Mouse (Mus musculus) left cerebral cortex, postnatal 10 days (tissue): ENCODE measurements around the gene Tmem239. TPM values are rescaled to one million over a fixed set of nuclear protein-coding genes. Genes with fewer than 3 reads are reported as not detected.
A peak's percentile ranks its signal among the peaks of the same experiment; 100 is the strongest.

ENCODE experiments used
- DNase-seq, 2 experiments: peaks; one replicate each; pipeline ENCODE4 v3.0.0; 2021 to 2022; ENCODE audit warnings: low spot score in 2 of 2, mixed read lengths in 1 of 2; ENCODE audit errors: extremely low spot score in 1 of 2
- intact Hi-C: fragments of 180-260 bp; cut with DNase I; formaldehyde crosslinking; loops from one replicate; pipeline ENCODE4 v1.15.1; 2025
- total RNA-seq, 2 experiments: library from RNA; stranded (reverse); gene quantifications; 2 replicates each; pipeline ENCODE4 v1.2.3; 2021

Tmem239 gene
- total RNA-seq, 2 experiments from 2014 or later: not detected

GRCm38 (mm10) chr2:130404939-130405338 lies 1.3 kb upstream of the Tmem239 start, which contains the start of the genes Gm28372 and 1700020A23Rik:
TSS of gene Gm28372 (plus strand) at chr2:130405239.
TSS of gene 1700020A23Rik (plus strand) at chr2:130405259.
- intact Hi-C loops: no loop called here
- DNase-seq: no peak

GRCm38 (mm10) chr2:130408194-130408593 lies 1.9 kb downstream of the Tmem239 start:
- no peak for DNase-seq
- intact Hi-C loops: no loop called here

- DNase-seq: peak; percentile 61 to 84
- intact Hi-C loops: loop anchor here (5.0 kb wide), 1 partner anchor 120 kb away; no protein-coding TSS in a partner anchor
These were observed 5.5 kb downstream of the Tmem239 start for GRCm38 (mm10) chr2:130411558-130412495.

GRCm38 (mm10) chr2:130412775-130413174 lies 6.5 kb downstream of the Tmem239 start:
- intact Hi-C loops: loop anchor here (5.0 kb wide), 1 partner anchor 120 kb away; no protein-coding TSS in a partner anchor
- no peak for DNase-seq

- intact Hi-C loops: loop anchor here (5.0 kb wide), 1 partner anchor 122 kb away; no protein-coding TSS in a partner anchor
- no peak for DNase-seq
These were observed 8.0 kb downstream of the Tmem239 start for GRCm38 (mm10) chr2:130414094-130414856.

- intact Hi-C loops: no loop called here
These were observed 15.7 kb downstream of the Tmem239 start for GRCm38 (mm10) chr2:130421781-130422620.

GRCm38 (mm10) chr2:130423397-130424125 lies 17.3 kb downstream of the Tmem239 start:
- intact Hi-C loops: no loop called here
- peak; percentile 63 to 90 for DNase-seq

More at GRCm38 (mm10) chr2:130421781-130422620, 15.7 kb downstream of the Tmem239 start:
- no peak for DNase-seq

- DNase-seq: peak; percentile 89 to 95
- intact Hi-C loops: no loop called here
These were observed 18.0 kb downstream of the Tmem239 start, which contains the start of the genes Vps16 and Pced1a for GRCm38 (mm10) chr2:130424126-130424853. TSS of gene Vps16 (plus strand) at chr2:130424339. TSS of gene Pced1a (minus strand) at chr2:130424701.

GRCm38 (mm10) chr2:130425112-130425511 lies 18.8 kb downstream of the Tmem239 start:
- DNase-seq: no peak
- intact Hi-C loops: no loop called here

- no peak for DNase-seq
- intact Hi-C loops: no loop called here
These were observed 23.6 kb downstream of the Tmem239 start for GRCm38 (mm10) chr2:130429851-130430250.

GRCm38 (mm10) chr2:130430484-130430883 lies 24.2 kb downstream of the Tmem239 start:
- DNase-seq: no peak
- intact Hi-C loops: no loop called here

GRCm38 (mm10) chr2:130432157-130432556 lies 25.9 kb downstream of the Tmem239 start:
- intact Hi-C loops: no loop called here
- DNase-seq: no peak

GRCm38 (mm10) chr2:130433152-130433551 lies 26.9 kb downstream of the Tmem239 start:
- intact Hi-C loops: no loop called here
- peak; percentile 53 to 59 for DNase-seq

- intact Hi-C loops: no loop called here
- no peak for DNase-seq
These were observed 30.5 kb downstream of the Tmem239 start for GRCm38 (mm10) chr2:130436769-130437168.

- DNase-seq: no peak
- intact Hi-C loops: no loop called here
These were observed 32.6 kb downstream of the Tmem239 start for GRCm38 (mm10) chr2:130438861-130439260.

GRCm38 (mm10) chr2:130439840-130440480 lies 33.7 kb downstream of the Tmem239 start:
- intact Hi-C loops: no loop called here
- DNase-seq: no peak

GRCm38 (mm10) chr2:130442162-130442561 lies 35.9 kb downstream of the Tmem239 start:
- intact Hi-C loops: no loop called here
- no peak for DNase-seq
